Mouse (Mus musculus): ENCODE data around the gene Ankrd13c.
"Not testable (repeated sequence)": the region's sequence is repeated elsewhere in the genome, so short reads cannot be mapped to it uniquely, and the experiment has no call there.

Ankrd13c gene

DNA sequence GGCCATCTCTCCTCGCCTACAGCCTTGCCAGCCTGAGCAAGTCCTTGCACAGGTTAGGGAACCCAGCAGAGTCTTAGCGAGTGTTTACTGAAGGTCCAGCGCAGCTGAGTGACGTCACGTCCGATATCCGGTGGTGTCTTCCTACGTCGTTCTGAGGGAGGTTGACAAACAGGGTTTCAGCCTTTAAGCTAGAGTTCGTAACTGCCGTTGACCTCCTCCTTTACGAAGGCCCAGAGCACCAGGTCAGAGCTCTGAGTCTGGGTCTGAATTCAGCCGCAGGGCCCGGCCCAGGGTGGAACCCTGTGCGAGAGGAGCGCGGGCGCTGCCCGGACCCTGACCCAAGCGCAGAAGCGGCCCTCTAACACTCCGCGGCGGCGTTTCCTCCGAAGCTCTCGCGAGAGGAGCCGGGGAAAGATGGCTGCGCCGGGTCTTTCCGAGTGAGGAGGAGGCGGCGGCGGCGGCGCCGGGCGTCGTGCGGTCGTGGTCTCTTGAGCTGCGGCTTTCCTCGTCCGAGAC lies at the start of gene Ankrd13c:
Gene Ankrd13c (plus strand): TSS at position 397 of the 516 bp plus-strand sequence.
- DNase-seq (ENCODE audit: low spot score): peak; percentile 91

GRCm38 (mm10) chr3:157897645-157898044 lies 49.4 kb upstream of the Ankrd13c start:
- no peak for DNase-seq (ENCODE audit: low spot score)

- no peak for DNase-seq (ENCODE audit: low spot score)
Observed at GRCm38 (mm10) chr3:157899986-157900385, 47.1 kb upstream of the Ankrd13c start.

DNA sequence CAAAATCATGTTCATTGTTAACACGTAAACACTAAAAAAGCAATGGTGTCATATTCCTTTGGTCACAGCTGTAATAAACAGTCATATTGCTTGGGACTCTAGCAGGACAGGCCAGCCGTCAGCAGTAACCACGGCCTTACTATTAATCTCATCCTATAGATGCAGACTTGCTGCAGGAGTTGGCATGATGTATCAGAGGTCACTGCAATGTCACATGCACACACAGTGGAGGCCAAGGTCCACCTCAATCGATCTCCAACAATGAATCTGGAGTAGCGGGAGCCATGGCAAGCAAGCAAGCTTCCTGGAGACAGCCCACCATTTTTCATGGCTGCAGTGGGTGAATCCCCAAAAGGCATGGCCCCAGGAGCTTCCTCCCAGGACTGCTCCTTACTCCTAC lies 45.3 kb upstream of the Ankrd13c start:
- DNase-seq (ENCODE audit: low spot score): no peak

DNA sequence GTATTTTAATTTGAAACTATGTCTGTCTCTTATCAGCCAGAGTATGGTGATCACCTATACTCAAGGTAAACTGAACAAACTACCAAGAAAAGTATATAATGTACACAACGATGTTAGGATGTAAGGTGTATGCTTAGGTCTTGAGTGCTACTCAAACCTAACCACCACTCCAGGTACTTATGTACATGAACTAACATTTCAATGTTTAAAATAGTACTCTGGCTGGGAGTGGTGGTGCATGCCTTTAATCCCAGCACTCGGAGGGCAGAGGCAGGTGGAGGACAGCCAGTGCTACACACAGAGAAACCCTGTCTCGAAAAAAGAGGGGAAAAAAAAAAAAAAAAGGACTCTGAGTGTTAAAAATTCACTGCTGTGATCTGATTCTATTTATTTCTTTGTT lies 38.9 kb upstream of the Ankrd13c start:
- DNase-seq (ENCODE audit: low spot score): no peak

DNA sequence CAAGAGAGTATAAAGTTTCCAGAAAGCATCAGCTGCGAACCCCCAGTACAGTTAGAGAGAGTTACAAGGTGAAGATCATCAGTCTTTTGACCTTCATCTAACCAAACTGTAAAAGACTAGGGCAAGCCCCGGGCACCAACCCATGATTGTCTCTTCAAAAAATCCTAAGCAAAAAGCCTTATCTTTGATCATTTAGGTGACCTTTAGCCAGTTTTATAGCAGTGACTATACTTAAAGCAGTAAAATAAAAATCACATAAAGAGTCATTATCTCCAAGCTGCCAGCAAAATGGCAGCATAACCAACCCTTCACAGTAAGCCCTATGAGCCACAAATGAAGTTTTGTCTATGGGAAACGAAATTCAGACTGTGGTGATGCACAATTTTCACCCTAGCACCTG lies 36.8 kb upstream of the Ankrd13c start:
- no peak for DNase-seq (ENCODE audit: low spot score)

- no peak for DNase-seq (ENCODE audit: low spot score)
Observed at GRCm38 (mm10) chr3:157912155-157912554, 34.9 kb upstream of the Ankrd13c start.

GRCm38 (mm10) chr3:157916336-157916735 lies 30.7 kb upstream of the Ankrd13c start:
- DNase-seq (ENCODE audit: low spot score): no peak

DNA sequence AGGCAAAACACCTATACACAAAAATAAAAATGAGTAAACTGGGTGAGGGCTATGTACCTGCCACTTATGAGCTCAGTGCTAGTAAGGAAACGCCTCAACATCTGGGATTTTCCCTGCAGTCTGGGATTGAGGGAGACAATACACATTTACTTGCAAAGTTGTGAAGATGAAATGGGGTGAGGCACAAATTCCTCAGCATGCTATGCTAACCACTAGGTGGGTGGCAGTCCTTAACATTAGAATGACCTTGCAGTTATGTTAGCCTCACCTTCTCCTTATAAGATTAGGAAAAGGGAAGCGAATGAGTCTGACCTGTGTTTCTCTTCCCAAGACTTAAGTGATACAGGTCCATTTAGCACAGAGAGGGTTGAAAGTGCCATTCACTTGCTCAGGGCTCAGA lies 25.7 kb upstream of the Ankrd13c start:
- no peak for DNase-seq (ENCODE audit: low spot score)

GRCm38 (mm10) chr3:157923268-157923835 lies 23.7 kb upstream of the Ankrd13c start:
- no peak for DNase-seq (ENCODE audit: low spot score)

- DNase-seq (ENCODE audit: low spot score): peak; percentile 91
Observed at GRCm38 (mm10) chr3:157924692-157925328, 22.2 kb upstream of the Ankrd13c start, which contains the start of gene Cth. Gene Cth (minus strand): TSS chr3:157925077.

GRCm38 (mm10) chr3:157925706-157926510 lies 21.1 kb upstream of the Ankrd13c start:
- no peak for DNase-seq (ENCODE audit: low spot score)

GRCm38 (mm10) chr3:157926761-157927160 lies 20.3 kb upstream of the Ankrd13c start:
- no peak for DNase-seq (ENCODE audit: low spot score)

- no peak for DNase-seq (ENCODE audit: low spot score)
Observed at GRCm38 (mm10) chr3:157928731-157929130, 18.3 kb upstream of the Ankrd13c start.

DNA sequence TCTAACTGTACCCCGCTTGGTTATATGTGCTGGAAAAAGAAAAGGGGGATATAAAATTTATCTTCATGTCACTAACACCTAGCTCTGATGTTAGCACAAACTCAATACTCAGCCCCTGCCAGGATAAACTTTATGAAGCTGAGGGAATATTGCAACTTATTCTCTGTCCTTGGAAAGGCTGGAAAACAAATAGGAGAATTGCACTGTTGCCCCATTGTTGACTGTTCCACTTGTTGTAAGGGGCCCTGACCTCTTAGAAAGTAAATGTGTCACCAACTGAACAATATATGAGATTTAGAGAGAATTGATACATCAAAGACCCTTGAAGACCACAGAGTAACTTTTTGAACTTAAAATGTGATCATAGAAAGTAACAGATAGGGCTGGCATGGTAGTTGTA lies 17.6 kb upstream of the Ankrd13c start:
- DNase-seq (ENCODE audit: low spot score): no peak

- no peak for DNase-seq (ENCODE audit: low spot score)
Observed at GRCm38 (mm10) chr3:157931592-157931991, 15.4 kb upstream of the Ankrd13c start.

GRCm38 (mm10) chr3:157932074-157932473 lies 15.0 kb upstream of the Ankrd13c start:
- no peak for DNase-seq (ENCODE audit: low spot score)

DNA sequence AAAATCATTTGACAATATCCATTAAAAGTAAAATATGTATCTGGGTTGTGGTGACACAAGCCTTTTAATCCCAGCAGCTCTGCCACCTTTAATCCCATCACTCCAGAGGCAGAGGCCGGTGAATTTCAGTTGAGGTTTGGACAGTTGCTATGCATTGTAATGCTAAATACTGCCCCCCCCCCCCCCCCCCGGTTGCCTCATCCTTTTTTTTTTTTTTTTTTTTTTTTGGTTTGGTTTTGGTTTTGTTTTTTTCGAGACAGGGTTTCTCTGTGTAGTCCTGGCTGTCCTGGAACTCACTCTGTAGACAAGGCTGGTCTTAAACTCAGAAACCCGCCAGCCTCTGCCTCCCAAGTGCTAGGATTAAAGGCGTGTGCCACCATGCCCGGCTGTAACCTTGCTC lies 13.8 kb upstream of the Ankrd13c start:
- not testable (repeated sequence) for DNase-seq (ENCODE audit: low spot score)

DNA sequence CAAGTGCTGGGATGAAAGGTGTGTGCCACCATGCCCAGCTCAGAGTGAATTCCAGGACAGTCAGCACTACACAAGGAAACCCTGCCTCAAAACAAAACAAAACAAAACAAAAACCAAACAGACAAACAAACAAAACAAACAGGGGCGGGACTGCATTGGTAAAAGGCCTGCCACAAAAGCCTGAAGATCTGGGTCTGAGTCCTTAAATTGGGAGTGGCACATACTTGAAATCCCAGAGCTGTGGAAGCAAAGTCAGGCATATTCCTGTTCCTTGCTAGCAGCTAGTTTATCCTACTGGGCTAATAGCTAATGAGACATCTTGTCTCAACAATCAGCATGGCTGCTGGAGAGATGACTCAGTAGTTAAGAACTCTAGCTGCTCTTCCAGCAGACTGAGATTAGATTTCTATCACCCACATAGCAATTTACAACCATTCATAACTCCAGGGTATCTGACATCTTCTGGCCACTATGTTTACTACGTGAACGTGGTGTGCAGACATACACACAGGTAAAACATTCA lies 12.7 kb upstream of the Ankrd13c start:
- no peak for DNase-seq (ENCODE audit: low spot score)

DNA sequence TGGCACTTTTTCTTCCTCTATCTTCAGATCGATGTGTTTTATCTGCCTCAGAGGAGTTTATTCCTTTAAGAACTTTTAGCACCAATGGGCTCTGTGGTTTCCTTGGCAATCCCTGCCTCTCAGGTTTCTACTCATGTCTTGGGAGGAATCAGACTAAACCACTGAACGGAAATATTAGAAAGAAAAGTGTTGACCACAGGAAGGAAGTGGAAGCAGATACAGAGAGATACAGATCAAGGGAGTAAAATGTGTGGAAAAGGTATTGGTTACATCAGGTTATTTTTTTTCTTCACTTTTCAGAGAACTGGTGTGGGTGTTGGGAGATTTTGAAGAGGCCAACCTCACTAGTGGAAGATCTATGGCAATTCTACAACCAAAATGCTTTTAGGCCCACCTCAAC lies 8.5 kb upstream of the Ankrd13c start:
- no peak for DNase-seq (ENCODE audit: low spot score)

DNA sequence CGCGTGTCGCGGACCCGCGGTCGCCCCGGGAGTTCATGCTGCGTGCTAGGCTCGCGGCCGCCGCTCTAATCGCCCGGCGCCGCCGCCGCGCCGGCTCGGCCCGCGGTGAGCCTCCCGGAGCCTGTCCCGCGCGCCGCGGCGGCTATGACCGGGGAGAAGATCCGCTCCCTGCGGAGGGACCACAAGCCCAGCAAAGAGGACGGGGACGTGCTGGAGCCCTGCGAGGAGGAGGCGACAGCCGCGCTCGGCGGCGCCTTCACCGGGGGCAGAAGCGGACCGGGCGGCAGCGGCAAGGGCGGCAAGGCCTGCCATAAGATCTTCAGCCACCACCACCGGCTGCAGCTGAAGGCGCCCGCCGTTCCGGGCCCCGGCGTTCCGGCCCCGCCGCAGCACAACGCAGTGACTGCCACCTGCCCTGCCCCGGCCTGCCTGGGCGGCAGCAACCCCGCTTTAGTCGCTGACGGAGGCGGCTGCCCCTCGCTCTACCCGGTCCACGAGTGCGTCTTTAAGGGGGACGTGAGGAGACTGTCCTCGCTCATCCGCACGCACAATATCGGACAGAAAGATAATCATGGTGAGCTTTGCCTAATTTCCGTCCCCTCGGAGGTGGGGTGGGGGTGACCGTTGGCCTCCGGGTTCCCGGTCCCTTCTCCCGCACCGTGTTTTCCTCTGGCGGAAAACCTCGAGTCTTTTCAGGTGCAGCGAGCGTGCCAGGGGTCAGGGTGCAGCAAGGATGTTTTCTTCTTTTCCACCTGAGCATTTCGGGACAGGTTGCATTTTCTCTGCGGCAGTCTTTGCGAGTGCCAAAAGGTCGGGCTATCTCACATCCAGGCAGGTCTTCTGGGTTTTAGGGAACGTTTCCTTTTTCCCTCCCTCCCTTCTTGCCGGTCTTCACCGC lies 593 bp downstream of the Ankrd13c start:
- no peak for DNase-seq (ENCODE audit: low spot score)

DNA sequence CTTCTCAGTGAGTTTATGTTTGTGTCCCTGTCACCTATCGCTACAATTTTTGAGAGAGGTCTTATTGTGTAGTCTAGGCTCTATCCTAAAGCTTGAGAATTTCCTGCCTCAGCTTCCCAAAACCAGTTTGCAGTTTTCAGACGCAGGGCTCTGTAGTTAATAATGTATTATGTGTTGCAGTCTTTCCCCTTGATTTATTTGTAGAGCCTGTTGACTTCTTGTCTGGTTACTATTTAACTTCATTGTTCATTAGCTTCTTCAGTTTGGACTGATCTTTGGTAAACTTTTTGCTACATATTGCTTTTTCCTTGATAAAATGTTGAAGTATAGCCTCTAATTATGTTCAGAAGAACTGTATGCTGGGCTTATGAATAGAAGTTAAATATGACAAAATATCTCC lies 5.7 kb downstream of the Ankrd13c start:
- DNase-seq (ENCODE audit: low spot score): no peak
